9 mouse cellular contexts compared by ENCODE assay signal in the genomic region with DNA sequence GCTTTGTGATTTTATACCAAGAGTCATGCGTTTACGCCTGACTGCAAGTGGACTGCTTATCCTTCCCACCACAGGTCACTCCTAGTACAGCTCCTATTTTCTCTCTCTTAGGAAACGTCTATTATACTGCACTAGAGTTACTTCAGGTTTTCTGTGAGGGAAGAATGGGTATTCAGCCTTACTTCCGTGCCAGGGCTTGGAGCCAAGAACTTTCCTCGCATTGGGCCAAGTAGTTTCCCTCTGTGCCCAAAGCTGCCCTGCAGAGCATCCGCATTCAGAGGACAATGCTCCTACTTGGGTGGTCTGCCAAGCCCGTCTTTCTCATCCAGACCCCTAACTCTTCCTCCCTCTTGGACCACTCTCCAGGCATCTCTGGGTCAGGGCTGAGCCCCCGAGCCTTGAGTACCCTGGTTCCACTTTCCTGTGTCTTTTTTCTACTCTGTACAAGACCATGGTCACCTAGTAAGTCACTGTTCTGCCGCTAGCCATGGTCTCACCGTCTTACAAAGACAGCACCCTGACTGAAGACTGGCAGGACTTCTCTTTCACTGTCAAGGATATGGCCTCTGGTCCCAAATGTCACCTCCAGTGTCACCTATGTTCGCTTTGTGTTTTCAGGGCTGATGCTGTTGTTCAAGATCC.
DNase-seq lines count a peak whose midpoint lies in the region; ATAC-seq and TF ChIP-seq lines count a peak whose summit lies in the region.
"Had no signal": no experiment of that assay in that cellular context is flagged by ENCODE, and none has a peak within 500 bp of the region (broad histone marks: within the 10 kb centered on the region; RNA-seq: fewer than 3 reads in every experiment).

No protein-coding gene starts in this region.

- TF ChIP-seq CTCF in thymus, adult 2 months (IDR thresholded peaks at IDR 0.05; ENCODE audit: borderline replicate concordance, control insufficient read depth, extremely low read depth, insufficient read depth, low read length, poor library complexity) = no peak

- ATAC-seq in heart, embryonic 12.5 days (ENCODE audit: insufficient number of reproducible peaks, low FRiP score) = no peak
- no peak for ATAC-seq in megakaryocyte, adult 5-6 weeks (ENCODE audit: poor library complexity, severe bottlenecking)
- ATAC-seq in activated CD4-positive, CD25-positive, alpha-beta regulatory T cell, adult 4 months = no peak

- DNase-seq in heart, postnatal 10 days = peak; percentile 8 to 10
- DNase-seq in testis, postnatal 10 days (ENCODE audit: low spot score) = peak; percentile 47
- DNase-seq in testis, postnatal 14 days (ENCODE audit: low spot score) = no peak
- peak; percentile 46 to 55 for DNase-seq in layer of hippocampus, postnatal 14 days (ENCODE audit: low spot score in 2 of 2)
- no peak for DNase-seq in thymus, adult 2 months

- H3K4me3 ChIP-seq in heart, embryonic 12.5 days = no peak overlapping the region
- H3K4me3 ChIP-seq in thymus, adult 2 months (ENCODE audit: control insufficient read depth, insufficient read depth, low read length) = no peak overlapping the region
- H3K4me3 ChIP-seq: limb, embryonic 13.5 days had no signal

- H3K9me3 ChIP-seq in heart, embryonic 12.5 days (replicated peaks) = 0 out of 2 replicates have a peak, but pooled peaks cover 3% of the 10 kb centered on the region
- H3K9me3 ChIP-seq: limb, embryonic 13.5 days had no signal

- no peak overlapping the region for H3K27ac ChIP-seq in heart, embryonic 12.5 days (ENCODE audit: poor library complexity, severe bottlenecking)
- H3K27ac ChIP-seq in thymus, adult 2 months (ENCODE audit: control insufficient read depth, insufficient read depth, low read length) = no peak overlapping the region
- H3K27ac ChIP-seq: limb, embryonic 13.5 days had no signal

- no peak for TF ChIP-seq POLR2A in thymus, adult 2 months (IDR thresholded peaks at IDR 0.05; ENCODE audit: control insufficient read depth, extremely low read depth, insufficient read depth, low read length, poor library complexity)

- H3K4me2 ChIP-seq in heart, embryonic 12.5 days = no peak overlapping the region
- H3K4me2 ChIP-seq: limb, embryonic 13.5 days had no signal

- H3K9ac ChIP-seq in heart, embryonic 12.5 days = no peak overlapping the region
- H3K9ac ChIP-seq: limb, embryonic 13.5 days had no signal

- no peaks in the 10 kb centered on the region for H3K27me3 ChIP-seq in heart, embryonic 12.5 days (replicated peaks)
- no peaks in the 10 kb centered on the region for H3K27me3 ChIP-seq in thymus, adult 2 months (ENCODE audit: control insufficient read depth, insufficient read depth, low read length)
- H3K27me3 ChIP-seq: limb, embryonic 13.5 days had no signal

- WGBS in heart, embryonic 12.5 days = 81% methylated on average over 11 of the region's 11 CpGs
- WGBS in thymus, adult 2 months = 91% methylated on average over 11 of the region's 11 CpGs

- no peaks in the 10 kb centered on the region for H3K4me1 ChIP-seq in heart, embryonic 12.5 days (replicated peaks)
- H3K4me1 ChIP-seq in thymus, adult 2 months (replicated peaks; ENCODE audit: control insufficient read depth, insufficient read depth, low read length) = no peaks in the 10 kb centered on the region
- H3K4me1 ChIP-seq: limb, embryonic 13.5 days had no signal

- H3K36me3 ChIP-seq in heart, embryonic 12.5 days = no peaks in the 10 kb centered on the region
- no peaks in the 10 kb centered on the region for H3K36me3 ChIP-seq in thymus, adult 2 months (ENCODE audit: control insufficient read depth, insufficient read depth, low read length)
- H3K36me3 ChIP-seq: limb, embryonic 13.5 days had no signal

- intact Hi-C loops in heart, postnatal 10 days (cut with DNase I) = no loop called here

Comparison
In these comparisons a context has a peak if more than half of its experiments do, and no peak if none do; other contexts are left out.
1. DNase-seq: peak in heart, postnatal 10 days (2 of 2), testis, postnatal 10 days (single experiment) and layer of hippocampus, postnatal 14 days (2 of 2); none in testis, postnatal 14 days (single experiment) and thymus, adult 2 months (single experiment).